Mouse (Mus musculus) frontal cortex, postnatal 10 days (tissue): ENCODE measurements around the gene Zfp141.

Source experiments
- DNase-seq, 2 experiments: peaks; one replicate each; pipeline ENCODE4 v3.0.0; 2022; ENCODE audit warnings: low spot score in 2 of 2, mixed read lengths in 1 of 2

The Zfp141 gene

DNA sequence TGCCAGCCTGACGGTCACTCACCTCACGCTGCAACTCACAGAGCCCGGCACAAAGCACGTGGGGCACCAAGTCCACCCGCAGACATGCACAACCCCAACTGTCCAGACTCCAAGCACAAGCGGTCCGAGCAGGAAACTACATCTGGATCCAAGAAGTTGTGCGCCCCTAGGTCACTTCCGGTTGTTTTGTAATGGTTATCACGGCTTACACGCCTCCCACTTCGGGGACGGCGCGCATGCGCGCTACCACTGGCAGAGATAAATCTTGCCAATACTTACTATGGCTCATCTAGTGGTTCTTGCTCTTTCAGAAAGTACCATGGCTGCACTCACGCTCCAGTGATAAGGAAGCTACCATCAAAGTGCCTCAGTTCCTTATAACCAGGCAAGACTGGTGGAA, at the start of gene Zfp141:
Gene Zfp141, minus strand, starts transcription at position 153 of the 400 bp plus-strand sequence.
- peak; percentile 85 to 88 for DNase-seq

- DNase-seq = no peak
These were observed 46.2 kb upstream of the Zfp141 start for GRCm38 (mm10) chr7:42551766-42552165.

DNA sequence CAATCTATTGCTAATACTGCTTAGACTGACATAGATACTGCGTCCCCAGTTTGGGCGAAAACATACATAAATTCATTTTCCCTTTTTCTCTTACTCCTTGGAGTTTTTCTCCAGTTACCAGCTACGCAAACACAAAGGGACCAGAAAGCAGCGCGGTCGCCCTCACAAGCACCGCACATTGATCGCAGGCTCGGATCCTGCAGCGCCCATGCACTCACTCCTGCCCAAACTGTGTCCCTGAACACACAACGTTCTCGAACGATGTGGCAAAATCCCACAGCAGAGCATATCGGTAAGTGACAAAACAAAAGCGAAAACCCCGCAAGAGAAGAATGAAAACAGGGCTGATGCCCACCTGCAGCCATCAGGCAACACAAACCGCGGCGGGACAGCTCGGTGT, 354 bp downstream of the Zfp141 start:
- peak in 1 of 2 experiments; percentile 6 for DNase-seq

- DNase-seq = no peak
These were observed 7.3 kb downstream of the Zfp141 start for GRCm38 (mm10) chr7:42498248-42498647.

- DNase-seq = no peak
These were observed 8.2 kb downstream of the Zfp141 start for GRCm38 (mm10) chr7:42497356-42497755.

DNA sequence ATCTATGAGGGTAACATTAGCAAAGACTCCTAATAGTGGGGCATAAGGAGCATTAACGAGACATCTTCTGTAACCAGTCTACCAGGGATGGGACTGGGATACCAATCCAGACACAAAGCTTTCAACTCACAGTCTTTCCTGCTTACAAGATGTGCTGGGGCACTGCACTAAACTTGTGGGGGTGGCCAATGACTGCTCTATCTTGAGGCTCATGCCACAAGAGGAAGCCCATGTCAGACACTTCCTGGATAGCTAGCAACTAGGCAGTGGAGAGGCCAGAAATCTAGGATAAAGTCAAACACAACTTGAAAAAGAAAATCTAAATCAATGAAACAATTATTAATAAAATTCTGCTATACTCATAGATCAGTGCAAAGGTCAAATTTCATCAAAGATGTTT, 9.3 kb downstream of the Zfp141 start:
- no peak for DNase-seq

GRCm38 (mm10) chr7:42490859-42491258, 14.7 kb downstream of the Zfp141 start:
- DNase-seq = no peak

DNA sequence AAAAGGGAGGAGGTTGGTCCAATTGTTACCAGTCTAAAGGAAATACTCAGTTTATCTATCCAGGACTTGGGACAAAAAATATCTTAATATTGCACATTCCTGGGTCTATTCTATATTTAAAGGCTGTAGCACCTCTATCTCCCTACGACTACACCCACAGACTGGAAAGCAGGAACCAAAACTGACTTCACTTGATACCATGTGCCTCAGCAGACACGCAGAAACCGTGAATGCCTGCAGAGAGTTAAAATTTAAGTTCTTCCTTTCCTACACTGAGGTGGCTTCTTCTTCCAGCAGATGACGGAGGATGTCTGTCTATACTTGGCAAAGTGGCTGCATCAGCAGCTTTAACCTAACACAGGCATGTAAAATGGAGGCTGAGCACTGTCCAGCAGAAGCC, 15.2 kb downstream of the Zfp141 start:
- DNase-seq = no peak

DNA sequence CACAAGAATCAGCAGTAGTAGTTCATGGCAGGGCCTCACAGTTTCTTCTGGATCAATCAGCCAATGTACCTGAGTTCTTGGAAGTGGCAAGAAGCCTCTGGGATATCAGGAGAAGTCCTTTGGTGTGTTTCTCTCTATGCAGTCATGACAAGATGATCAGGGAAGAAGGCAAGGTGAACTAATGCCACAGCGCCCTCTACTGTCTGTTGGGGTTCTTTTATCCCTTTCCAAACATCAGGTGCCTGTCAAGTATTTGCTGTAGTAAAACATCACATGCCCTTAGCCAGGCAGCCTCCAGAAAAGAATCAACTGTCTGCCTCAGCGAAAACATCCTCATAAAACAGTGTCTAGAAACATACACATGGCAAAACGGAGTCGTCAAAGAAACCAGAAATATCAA, 50.9 kb downstream of the Zfp141 start:
- no peak for DNase-seq

GRCm38 (mm10) chr7:42450618-42451017, 54.9 kb downstream of the Zfp141 start:
- no peak for DNase-seq

DNA sequence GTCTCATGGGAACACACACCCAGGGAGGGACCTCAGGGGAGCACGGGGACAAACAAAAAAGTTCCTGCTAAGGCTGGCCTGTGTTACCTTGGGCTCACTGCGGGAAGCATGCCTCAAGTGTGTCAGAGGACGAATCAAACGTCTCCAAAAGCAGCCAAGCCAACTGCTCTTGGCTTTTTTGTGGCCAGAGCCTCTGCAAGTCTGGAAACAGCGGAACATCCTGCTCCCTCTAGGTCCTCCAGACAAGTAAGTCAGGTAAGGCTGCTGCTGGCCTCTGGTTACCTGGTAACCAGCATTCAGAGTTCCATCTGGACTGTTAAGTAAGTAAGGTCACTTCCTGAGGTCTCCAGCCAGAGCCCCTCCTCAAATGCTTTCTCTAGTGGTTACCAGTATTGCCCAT, 57.7 kb downstream of the Zfp141 start, which contains the start of gene 4933421I07Rik:
Gene 4933421I07Rik, minus strand, starts transcription at position 271 of the 400 bp plus-strand sequence.
- no peak for DNase-seq

- DNase-seq = no peak
These were observed 58.2 kb downstream of the Zfp141 start for GRCm38 (mm10) chr7:42447352-42447751.
